Mouse (Mus musculus) gastrocnemius, postnatal 14 days (tissue): ENCODE measurements around the gene Prl2c5. TPM values are rescaled to one million over a fixed set of nuclear protein-coding genes. Genes with fewer than 3 reads are reported as not detected.
A peak's percentile ranks its signal among the peaks of the same experiment; 100 is the strongest.
"Not testable (repeated sequence)": the region's sequence is repeated elsewhere in the genome, so short reads cannot be mapped to it uniquely, and the experiment has no call there.

ENCODE experiments used
- DNase-seq: peaks from one replicate; pipeline ENCODE4 v3.0.0; 2021; ENCODE audit warnings: mixed read lengths
- intact Hi-C: fragments of 180-260 bp; cut with DNase I; formaldehyde crosslinking; loops from one replicate; pipeline ENCODE4 v1.15.1; 2025; ENCODE audit warnings: low total_unique reads
- long read RNA-seq, 2 experiments: library from polyadenylated mRNA; stranded (forward); transcript quantifications; one replicate each; pipeline ENCODE4 v2.0.0; 2021
- total RNA-seq, 2 experiments: library from RNA; stranded (reverse); gene quantifications; 2 replicates each; pipeline ENCODE4 v1.2.3; 2021

Gene Prl2c5
- total RNA-seq, result not detected
- long read RNA-seq, experiment 1, result 0 reads
- long read RNA-seq, experiment 2, result 0 reads

- intact Hi-C loops, result not testable (repeated sequence)
Observed at GRCm38 (mm10) chr13:13182415-13182814, at the start of gene Prl2c5. Gene Prl2c5 (plus strand): TSS chr13:13182715.

GRCm38 (mm10) chr13:13162777-13163485, 19.6 kb upstream of the Prl2c5 start:
- DNase-seq, intact Hi-C loops: not testable (repeated sequence)

More at GRCm38 (mm10) chr13:13182415-13182814, at the start of gene Prl2c5:
- not testable (repeated sequence) for DNase-seq

GRCm38 (mm10) chr13:13168631-13169030, 13.9 kb upstream of the Prl2c5 start:
- DNase-seq, intact Hi-C loops: not testable (repeated sequence)

GRCm38 (mm10) chr13:13173616-13174136, 8.8 kb upstream of the Prl2c5 start:
- DNase-seq, intact Hi-C loops: not testable (repeated sequence)

- DNase-seq, result not testable (repeated sequence)
Observed at GRCm38 (mm10) chr13:13175736-13176135, 6.8 kb upstream of the Prl2c5 start.

GRCm38 (mm10) chr13:13211168-13211567, 28.7 kb downstream of the Prl2c5 start:
- intact Hi-C loops, DNase-seq: not testable (repeated sequence)

More at GRCm38 (mm10) chr13:13175736-13176135, 6.8 kb upstream of the Prl2c5 start:
- intact Hi-C loops, result not testable (repeated sequence)

GRCm38 (mm10) chr13:13216363-13216762, 33.8 kb downstream of the Prl2c5 start:
- DNase-seq, intact Hi-C loops: not testable (repeated sequence)

GRCm38 (mm10) chr13:13220231-13220630, 37.7 kb downstream of the Prl2c5 start:
- intact Hi-C loops, DNase-seq: not testable (repeated sequence)

GRCm38 (mm10) chr13:13237456-13237855, 54.9 kb downstream of the Prl2c5 start:
- peak; percentile 31 for DNase-seq
- intact Hi-C loops, result not testable (repeated sequence)

Other genes with a start within 250 kb of the Prl2c5 start
- not detected for gene Prl2c2, start 177.3 kb upstream of the Prl2c5 start, total RNA-seq
- 1 to 10 TPM; 4.2 to 7.8 TPM for gene Gpr137b, start 211.3 kb downstream of the Prl2c5 start, total RNA-seq